Mouse (Mus musculus): ENCODE data around the gene Rnf216. TPM values are rescaled to one million over a fixed set of nuclear protein-coding genes. Genes with fewer than 3 reads are reported as not detected.

Rnf216 gene
- polyA plus RNA-seq, 1 experiment = 28.5 TPM

DNA sequence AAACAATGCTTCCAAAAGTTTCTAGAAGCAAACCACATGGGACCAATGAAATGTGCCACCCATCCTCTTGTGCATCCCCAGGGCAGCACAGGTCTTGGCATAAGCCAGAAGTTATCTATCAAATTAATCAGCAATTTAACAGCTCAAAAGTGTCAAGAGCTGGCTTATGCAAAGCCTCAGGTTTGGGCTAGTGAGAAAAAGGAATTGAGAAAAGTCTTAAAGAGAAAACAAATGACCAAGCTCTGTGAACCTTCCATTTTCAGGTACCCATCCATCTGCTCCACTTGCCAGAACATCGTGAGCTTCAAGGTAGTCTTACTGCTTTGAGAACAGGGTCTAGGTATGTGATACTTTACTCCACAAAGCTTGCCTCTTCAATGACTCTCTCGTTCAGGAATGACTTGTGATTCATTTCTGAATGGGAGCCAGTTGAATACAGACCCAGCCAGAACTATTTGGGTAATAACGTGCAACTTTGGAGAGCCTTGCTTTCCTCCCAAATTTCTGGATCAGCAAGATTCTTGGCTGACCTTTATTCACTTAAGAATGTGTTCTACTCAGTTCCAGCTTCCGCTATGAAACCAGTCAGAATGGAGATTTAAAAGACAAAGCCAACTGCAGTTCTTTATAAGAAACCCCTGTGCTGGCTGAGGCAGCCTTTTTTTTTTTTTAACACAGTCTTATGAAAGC, 56.5 kb downstream of the Rnf216 start:
- WGBS = 76% methylated on average over 4 of the region's 4 CpGs
- TF ChIP-seq CTCF (IDR thresholded peaks at IDR 0.05; ENCODE audit: control insufficient read depth, insufficient read depth, low read length) (no peak), POLR2A (IDR thresholded peaks at IDR 0.05; ENCODE audit: borderline replicate concordance, control insufficient read depth, low read depth, low read length) (no peak)
- Histone ChIP-seq H3K4me3 (replicated peaks; ENCODE audit: control insufficient read depth, low read depth, low read length) (no peak overlapping the region), H3K4me1 (ENCODE audit: control insufficient read depth, insufficient read depth, low read length) (peaks cover 20% of the 10 kb centered on the region), H3K27ac (ENCODE audit: control insufficient read depth, insufficient read depth, low read depth, low read length, poor library complexity) (peak overlapping the region; percentile 61; the same call in 1 of the 2 replicates)

GRCm38 (mm10) chr5:143055501-143056125, 57.2 kb downstream of the Rnf216 start:
- 3% methylated on average over 3 of the region's 3 CpGs for WGBS
- Histone ChIP-seq H3K4me1 (ENCODE audit: control insufficient read depth, insufficient read depth, low read length) (peaks cover 20% of the 10 kb centered on the region), H3K4me3 (replicated peaks; ENCODE audit: control insufficient read depth, low read depth, low read length) (no peak overlapping the region), H3K27ac (ENCODE audit: control insufficient read depth, insufficient read depth, low read depth, low read length, poor library complexity) (peak overlapping the region; percentile 61; the same call in 1 of the 2 replicates)
- TF ChIP-seq POLR2A (IDR thresholded peaks at IDR 0.05; ENCODE audit: borderline replicate concordance, control insufficient read depth, low read depth, low read length) (no peak), CTCF (IDR thresholded peaks at IDR 0.05; ENCODE audit: control insufficient read depth, insufficient read depth, low read length) (no peak)

DNA sequence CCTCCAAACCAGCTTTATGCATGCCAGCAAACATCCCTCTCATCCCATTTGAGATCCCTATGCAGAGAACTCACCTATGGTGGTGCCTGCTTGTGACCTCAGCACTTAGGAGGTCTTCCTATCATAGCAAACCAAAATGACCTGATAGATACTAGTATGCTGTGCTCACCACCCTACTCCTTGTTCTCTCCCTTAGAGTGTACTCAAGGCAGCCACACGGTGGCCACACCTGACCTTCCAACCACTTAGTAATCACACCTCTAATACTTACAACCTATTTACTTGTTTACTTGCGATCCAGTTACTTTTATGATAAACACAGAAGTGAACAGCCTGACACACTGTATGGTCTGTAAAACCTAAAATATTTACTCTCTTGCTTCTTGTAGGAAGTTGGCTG, 58.1 kb downstream of the Rnf216 start:
- peaks cover 20% of the 10 kb centered on the region for H3K4me1 ChIP-seq (ENCODE audit: control insufficient read depth, insufficient read depth, low read length)
- TF ChIP-seq POLR2A (IDR thresholded peaks at IDR 0.05; ENCODE audit: borderline replicate concordance, control insufficient read depth, low read depth, low read length) = no peak
- no peak for TF ChIP-seq CTCF (IDR thresholded peaks at IDR 0.05; ENCODE audit: control insufficient read depth, insufficient read depth, low read length)
- no peak overlapping the region for H3K4me3 ChIP-seq (replicated peaks; ENCODE audit: control insufficient read depth, low read depth, low read length)
- H3K27ac ChIP-seq (ENCODE audit: control insufficient read depth, insufficient read depth, low read depth, low read length, poor library complexity) = no peak overlapping the region; the same call in 1 of the 2 replicates
- 71% methylated on average over 2 of the region's 2 CpGs for WGBS

DNA sequence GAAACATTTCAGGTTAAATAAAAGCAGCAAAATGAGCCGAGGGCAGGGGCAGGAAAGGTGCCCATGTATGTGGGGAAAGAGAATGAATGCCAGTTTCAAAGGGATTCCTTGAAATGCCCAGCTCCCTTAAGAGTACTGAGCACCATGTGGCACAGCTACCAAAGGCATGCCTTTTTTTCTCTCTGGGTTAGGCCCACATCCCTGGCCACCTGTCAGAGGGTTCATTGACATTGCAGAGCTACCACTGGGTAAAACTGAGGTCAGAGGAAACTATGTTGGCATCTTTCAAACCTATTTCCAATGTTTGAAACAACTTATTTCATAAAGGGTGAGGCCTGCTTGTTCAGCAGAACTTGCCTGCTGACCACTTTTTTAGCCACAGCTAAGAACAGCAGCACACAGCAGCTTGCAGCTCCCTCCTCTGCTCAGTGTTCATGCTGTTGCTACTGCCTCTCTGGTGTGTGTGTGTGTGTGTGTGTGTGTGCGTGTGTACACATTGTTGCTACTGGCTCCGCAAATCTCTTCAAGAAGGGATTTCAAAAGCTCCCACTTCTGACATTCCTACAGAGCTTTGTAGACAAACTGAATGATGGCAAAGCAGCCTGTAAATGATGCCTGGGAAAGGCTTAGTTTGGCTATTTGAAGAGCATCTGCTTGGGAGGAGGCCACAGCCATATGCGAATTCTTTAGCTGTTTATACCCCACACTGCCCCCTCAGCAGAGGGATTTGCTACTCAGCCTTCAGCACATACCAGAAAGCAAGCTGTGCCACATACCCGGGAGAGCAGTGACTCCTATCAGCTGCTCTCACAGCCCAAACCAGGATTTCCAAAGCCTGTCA, 59.4 kb downstream of the Rnf216 start:
- H3K27ac ChIP-seq (ENCODE audit: control insufficient read depth, insufficient read depth, low read depth, low read length, poor library complexity) = peak overlapping the region; percentile 35
- TF ChIP-seq CTCF (IDR thresholded peaks at IDR 0.05; ENCODE audit: control insufficient read depth, insufficient read depth, low read length) (no peak), POLR2A (IDR thresholded peaks at IDR 0.05; ENCODE audit: borderline replicate concordance, control insufficient read depth, low read depth, low read length) (no peak)
- no peak overlapping the region for H3K4me3 ChIP-seq (replicated peaks; ENCODE audit: control insufficient read depth, low read depth, low read length)
- H3K4me1 ChIP-seq (ENCODE audit: control insufficient read depth, insufficient read depth, low read length) = peaks cover 20% of the 10 kb centered on the region
- WGBS = 71% methylated on average over 5 of the region's 5 CpGs

DNA sequence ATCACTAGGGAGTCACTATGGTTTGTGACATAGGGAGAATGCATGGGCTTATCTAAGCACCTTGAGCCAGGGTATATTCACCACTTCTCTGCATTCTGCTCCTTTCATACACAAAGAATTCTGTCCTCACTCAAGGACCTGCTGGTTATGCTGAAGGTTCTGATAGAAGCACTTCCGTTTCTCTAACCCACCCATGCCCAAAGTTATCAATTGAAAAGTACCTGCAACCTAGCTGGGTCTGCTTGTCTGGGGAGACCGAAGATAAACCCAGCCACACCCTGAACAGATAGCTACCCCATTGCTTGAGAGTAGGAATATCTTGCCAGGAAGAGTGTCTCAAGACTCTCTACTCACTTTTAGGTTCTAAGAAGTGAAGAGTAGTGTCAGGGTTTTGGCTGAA, 60.1 kb downstream of the Rnf216 start:
- 69% methylated on average over 2 of the region's 2 CpGs for WGBS
- Histone ChIP-seq H3K4me3 (replicated peaks; ENCODE audit: control insufficient read depth, low read depth, low read length) (no peak overlapping the region), H3K27ac (ENCODE audit: control insufficient read depth, insufficient read depth, low read depth, low read length, poor library complexity) (peak overlapping the region; percentile 68; the same call in 1 of the 2 replicates), H3K4me1 (ENCODE audit: control insufficient read depth, insufficient read depth, low read length) (peaks cover 21% of the 10 kb centered on the region)
- TF ChIP-seq CTCF (IDR thresholded peaks at IDR 0.05; ENCODE audit: control insufficient read depth, insufficient read depth, low read length) (no peak), POLR2A (IDR thresholded peaks at IDR 0.05; ENCODE audit: borderline replicate concordance, control insufficient read depth, low read depth, low read length) (no peak)

DNA sequence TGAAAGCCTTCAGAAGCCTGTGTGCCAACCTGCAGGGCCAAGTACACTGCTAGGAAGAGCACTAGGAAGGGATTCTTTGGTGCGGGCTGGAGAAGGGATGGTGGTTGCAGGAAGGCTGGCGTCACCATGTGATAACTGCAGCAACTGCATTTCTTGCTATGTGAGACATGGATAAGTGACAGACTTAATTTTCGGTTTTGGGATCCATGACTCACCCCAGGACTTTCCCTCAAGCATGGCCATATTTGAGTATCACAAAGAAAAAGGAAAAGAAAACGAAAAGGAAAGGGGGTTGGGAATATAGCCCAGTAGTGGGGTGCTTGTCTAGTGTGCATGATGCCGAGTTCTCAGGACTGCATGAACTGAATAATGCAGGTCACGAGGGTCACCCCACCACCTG, 60.9 kb downstream of the Rnf216 start:
- TF ChIP-seq CTCF (IDR thresholded peaks at IDR 0.05; ENCODE audit: control insufficient read depth, insufficient read depth, low read length) = no peak
- TF ChIP-seq POLR2A (IDR thresholded peaks at IDR 0.05; ENCODE audit: borderline replicate concordance, control insufficient read depth, low read depth, low read length) = no peak
- Histone ChIP-seq H3K27ac (ENCODE audit: control insufficient read depth, insufficient read depth, low read depth, low read length, poor library complexity) (peak overlapping the region; percentile 68), H3K4me1 (ENCODE audit: control insufficient read depth, insufficient read depth, low read length) (peaks cover 22% of the 10 kb centered on the region), H3K4me3 (replicated peaks; ENCODE audit: control insufficient read depth, low read depth, low read length) (no peak overlapping the region)
- 77% methylated on average over 6 of the region's 6 CpGs for WGBS

GRCm38 (mm10) chr5:143050273-143050672, 62.5 kb downstream of the Rnf216 start:
- Histone ChIP-seq H3K4me1 (ENCODE audit: control insufficient read depth, insufficient read depth, low read length) (peaks cover 18% of the 10 kb centered on the region), H3K27ac (ENCODE audit: control insufficient read depth, insufficient read depth, low read depth, low read length, poor library complexity) (peak overlapping the region; percentile 38; the same call in 1 of the 2 replicates), H3K4me3 (replicated peaks; ENCODE audit: control insufficient read depth, low read depth, low read length) (no peak overlapping the region)
- TF ChIP-seq CTCF (IDR thresholded peaks at IDR 0.05; ENCODE audit: control insufficient read depth, insufficient read depth, low read length) (no peak), POLR2A (IDR thresholded peaks at IDR 0.05; ENCODE audit: borderline replicate concordance, control insufficient read depth, low read depth, low read length) (no peak)
- WGBS = 43% methylated on average over 5 of the region's 5 CpGs

- Histone ChIP-seq H3K27ac (ENCODE audit: control insufficient read depth, insufficient read depth, low read depth, low read length, poor library complexity) (no peak overlapping the region), H3K4me1 (ENCODE audit: control insufficient read depth, insufficient read depth, low read length) (peaks cover 16% of the 10 kb centered on the region), H3K4me3 (replicated peaks; ENCODE audit: control insufficient read depth, low read depth, low read length) (no peak overlapping the region)
- WGBS = 56% methylated on average over 4 of the region's 4 CpGs
- TF ChIP-seq POLR2A (IDR thresholded peaks at IDR 0.05; ENCODE audit: borderline replicate concordance, control insufficient read depth, low read depth, low read length) (no peak), CTCF (IDR thresholded peaks at IDR 0.05; ENCODE audit: control insufficient read depth, insufficient read depth, low read length) (no peak)
Measured at GRCm38 (mm10) chr5:143049746-143050145, 63.0 kb downstream of the Rnf216 start.
